Mouse (Mus musculus) T-cell, adult 66 days (primary cell): ENCODE data around the gene Gm12830. TPM values are rescaled to one million over a fixed set of nuclear protein-coding genes. Genes with fewer than 3 reads are reported as not detected.

Experiments used
- total RNA-seq, 2 experiments: library from RNA; stranded (reverse); gene quantifications; 3 replicates in 1 of 2; 4 replicates in 1 of 2; pipeline ENCODE4 v1.2.4; 2023

Gene Gm12830
- total RNA-seq = not detected

GRCm38 (mm10) chr4:114821567-114822192 is at the start of gene Gm12830:
Gm12830 (plus strand) TSS chr4:114821722.

Other genes starting within 250 kb of the Gm12830 start
- 1 to 10 TPM; 1.3 to 1.4 TPM for gene Foxd2, start 87.2 kb downstream of the Gm12830 start, total RNA-seq
- gene Foxe3, start 104.3 kb downstream of the Gm12830 start, total RNA-seq = not detected
- gene Cmpk1, start 165.5 kb downstream of the Gm12830 start, total RNA-seq = 10 to 100 TPM; 37.4 to 46.6 TPM
- gene Stil, start 178.4 kb downstream of the Gm12830 start, total RNA-seq = 1 to 10 TPM; 1.5 to 2.3 TPM
- 1 to 10 TPM in 1 of 2 experiments, under 1 TPM in 1; 0.74 to 1.5 TPM for gene Tal1, start 234.7 kb downstream of the Gm12830 start, total RNA-seq